Mouse (Mus musculus) myocyte (in vitro differentiated cells): ENCODE results near the gene Usp50. TPM values are rescaled to one million over a fixed set of nuclear protein-coding genes. Genes with fewer than 3 reads are reported as not detected.

ENCODE experiments used
- H3K27me3 ChIP-seq: one replicate; pipeline ENCODE4 v1.6.1; 2011; ENCODE audit not compliant: control insufficient read depth, insufficient read depth, insufficient read length
- H3K36me3 ChIP-seq: one replicate; pipeline ENCODE4 v1.6.1; 2011; ENCODE audit not compliant: control insufficient read depth, insufficient read depth
- H3K4me2 ChIP-seq: one replicate; pipeline ENCODE4 v1.6.1; 2011; ENCODE audit warnings: low read depth, control low read depth
- H3K4me3 ChIP-seq: one replicate; pipeline ENCODE4 v1.5.1; 2011; ENCODE audit warnings: mild to moderate bottlenecking, control low read depth, moderate library complexity
- H3K79me2 ChIP-seq: one replicate; pipeline ENCODE4 v1.6.1; 2011; ENCODE audit not compliant: control insufficient read depth, insufficient read depth
- H3ac ChIP-seq: one replicate; pipeline ENCODE4 v1.6.1; 2011; ENCODE audit not compliant: control insufficient read depth, insufficient read length
- CEBPB ChIP-seq: IDR thresholded peaks from 2 replicates; pipeline ENCODE4 v1.6.1; 2011; ENCODE audit warnings: mild to moderate bottlenecking, moderate library complexity; ENCODE audit not compliant: poor library complexity, insufficient read depth, severe bottlenecking
- E2F4 ChIP-seq: IDR thresholded peaks from one replicate; pipeline ENCODE4 v1.6.1; 2011; ENCODE audit warnings: mild to moderate bottlenecking, control low read depth, moderate library complexity; ENCODE audit not compliant: insufficient read depth
- MAX ChIP-seq: IDR thresholded peaks from one replicate; pipeline ENCODE4 v1.6.1; 2011; ENCODE audit warnings: low read depth, mild to moderate bottlenecking, control low read depth
- MYOD1 ChIP-seq, 3 experiments: IDR thresholded peaks; one replicate each; pipeline ENCODE4 v1.6.1; 2011; ENCODE audit warnings: control low read depth in 2 of 3, low read depth in 2 of 3, mild to moderate bottlenecking in 2 of 3, moderate library complexity in 1 of 3; ENCODE audit not compliant: insufficient read length in 2 of 3, control insufficient read depth in 1 of 3
- MYOG ChIP-seq, 3 experiments: IDR thresholded peaks; one replicate each; pipeline ENCODE4 v1.6.1; 2011; ENCODE audit warnings: control low read depth in 2 of 3, low read depth in 2 of 3, mild to moderate bottlenecking in 2 of 3; ENCODE audit not compliant: insufficient read length in 2 of 3, control insufficient read depth in 1 of 3, insufficient read depth in 1 of 3
- POLR2A ChIP-seq: IDR thresholded peaks from one replicate; pipeline ENCODE4 v1.6.1; 2011; ENCODE audit warnings: low read depth, mild to moderate bottlenecking, control low read depth, moderate library complexity; ENCODE audit not compliant: insufficient read length
- POLR2AphosphoS2 ChIP-seq: IDR thresholded peaks from one replicate; pipeline ENCODE4 v1.6.1; 2011; ENCODE audit warnings: low read depth, control low read depth; ENCODE audit not compliant: insufficient read length
- REST ChIP-seq: IDR thresholded peaks from one replicate; pipeline ENCODE4 v1.6.1; 2011; ENCODE audit warnings: mild to moderate bottlenecking, control low read depth, moderate library complexity; ENCODE audit not compliant: insufficient read depth, insufficient read length
- SRF ChIP-seq: IDR thresholded peaks from one replicate; pipeline ENCODE4 v1.6.1; 2011; ENCODE audit warnings: low read depth; ENCODE audit not compliant: control insufficient read depth, insufficient read length
- TCF12 ChIP-seq: IDR thresholded peaks from one replicate; pipeline ENCODE4 v1.6.1; 2011; ENCODE audit warnings: mild to moderate bottlenecking, control low read depth; ENCODE audit not compliant: poor library complexity, insufficient read depth, severe bottlenecking
- TCF3 ChIP-seq: IDR thresholded peaks from one replicate; pipeline ENCODE4 v1.6.1; 2011; ENCODE audit warnings: low read depth, control low read depth; ENCODE audit not compliant: insufficient read length
- USF1 ChIP-seq: IDR thresholded peaks from one replicate; pipeline ENCODE4 v1.6.1; 2011; ENCODE audit warnings: low read depth, mild to moderate bottlenecking, control low read depth, moderate library complexity
- polyA plus RNA-seq: library from polyadenylated mRNA; unstranded; fragments of >200 nt; fragmentation: generic; extraction: Trizol; gene quantifications from one replicate; pipeline ENCODE4 v1.2.1, GENCODE M21; 2012; ENCODE audit warnings: missing spikeins

The Usp50 gene
- polyA plus RNA-seq, 1 experiment: 0.90 TPM

- Histone ChIP-seq H3K4me2 (peak overlapping the region; percentile 81), H3K4me3 (peak overlapping the region; percentile 68), H3K27me3 (no peaks in the 10 kb centered on the region), H3K36me3 (no peaks in the 10 kb centered on the region), H3ac (peak overlapping the region; percentile 90), H3K79me2 (peaks cover 81% of the 10 kb centered on the region)
- TF ChIP-seq TCF12 (no peak), POLR2A (peak; percentile 34)
Observed at GRCm38 (mm10) chr2:126674441-126675168, 108.7 kb downstream of the Usp50 start.

GRCm38 (mm10) chr2:126673317-126674242 is 109.7 kb downstream of the Usp50 start:
- Histone ChIP-seq H3K36me3 (no peaks in the 10 kb centered on the region), H3K79me2 (peaks cover 90% of the 10 kb centered on the region), H3K4me2 (peak overlapping the region; percentile 81), H3ac (peak overlapping the region; percentile 90), H3K27me3 (no peaks in the 10 kb centered on the region), H3K4me3 (peak overlapping the region; percentile 68)
- no peak for TF ChIP-seq MAX
- peak; percentile 30 for TF ChIP-seq POLR2AphosphoS2
- TF ChIP-seq USF1: no peak

GRCm38 (mm10) chr2:126668621-126669252 is 114.5 kb downstream of the Usp50 start:
- Histone ChIP-seq H3ac (no peak overlapping the region), H3K36me3 (no peaks in the 10 kb centered on the region), H3K4me2 (no peak overlapping the region), H3K79me2 (peaks cover 62% of the 10 kb centered on the region), H3K27me3 (no peaks in the 10 kb centered on the region), H3K4me3 (no peak overlapping the region)
- TF ChIP-seq MYOD1 (IDR thresholded peaks at IDR 0.05; ENCODE audit: control insufficient read depth in 1 of 3, insufficient read length in 2 of 3, low read depth in 2 of 3) (no peak), USF1 (no peak), POLR2AphosphoS2 (peak; percentile 54)

- Histone ChIP-seq H3K27me3 (no peaks in the 10 kb centered on the region), H3K79me2 (peaks cover 54% of the 10 kb centered on the region)
Observed at GRCm38 (mm10) chr2:126665984-126666383, 117.3 kb downstream of the Usp50 start.

GRCm38 (mm10) chr2:126663481-126663880 is 119.8 kb downstream of the Usp50 start:
- no peak overlapping the region for H3ac ChIP-seq
- no peaks in the 10 kb centered on the region for H3K27me3 ChIP-seq
- no peak for TF ChIP-seq TCF12
- no peak for TF ChIP-seq MYOG (IDR thresholded peaks at IDR 0.05; ENCODE audit: control insufficient read depth in 1 of 3, insufficient read depth in 1 of 3, insufficient read length in 2 of 3, low read depth in 2 of 3)
- TF ChIP-seq USF1: no peak
- no peak for TF ChIP-seq POLR2A
- TF ChIP-seq TCF3: no peak
- no peak for TF ChIP-seq CEBPB
- no peak for TF ChIP-seq E2F4
- no peak for TF ChIP-seq REST
- no peak for TF ChIP-seq MAX
- no peak for TF ChIP-seq SRF
- TF ChIP-seq POLR2AphosphoS2: no peak
- TF ChIP-seq MYOD1 (IDR thresholded peaks at IDR 0.05; ENCODE audit: control insufficient read depth in 1 of 3, insufficient read length in 2 of 3, low read depth in 2 of 3): no peak
- no peak overlapping the region for H3K4me2 ChIP-seq
- peaks cover 34% of the 10 kb centered on the region for H3K79me2 ChIP-seq
- H3K4me3 ChIP-seq: no peak overlapping the region
- H3K36me3 ChIP-seq: no peaks in the 10 kb centered on the region

More at GRCm38 (mm10) chr2:126665984-126666383, 117.3 kb downstream of the Usp50 start:
- H3K36me3 ChIP-seq: no peaks in the 10 kb centered on the region
- H3K4me3 ChIP-seq: no peak overlapping the region
- H3K4me2 ChIP-seq: no peak overlapping the region
- TF ChIP-seq POLR2AphosphoS2 (no peak), TCF3 (no peak), USF1 (no peak), MAX (no peak), REST (no peak)
- H3ac ChIP-seq: no peak overlapping the region

Other genes starting within 250 kb of the Usp50 start
- gene Slc27a2, start 231.1 kb downstream of the Usp50 start, polyA plus RNA-seq: not detected
- gene Hdc, start 164.2 kb downstream of the Usp50 start, polyA plus RNA-seq: 0.36 TPM
- 12.3 TPM for gene Gabpb1, start 107.1 kb downstream of the Usp50 start, polyA plus RNA-seq
- gene Usp8, start 76.1 kb downstream of the Usp50 start, polyA plus RNA-seq: 18.6 TPM
- gene Trpm7, start 92.8 kb upstream of the Usp50 start, polyA plus RNA-seq: 5.9 TPM
- gene Sppl2a, start 149.8 kb upstream of the Usp50 start, polyA plus RNA-seq: 14.9 TPM
- 2.3 TPM for gene Ap4e1, start 225.2 kb upstream of the Usp50 start, polyA plus RNA-seq